Mouse (Mus musculus) kidney, adult 2 months (tissue): ENCODE measurements around the gene Dydc1.

Experiments
- CTCF ChIP-seq: fragments of 200-500 bp; conservative IDR thresholded peaks from 2 replicates; pipeline ENCODE4 v1.5.1; 2011; ENCODE audit warnings: low read depth, mild to moderate bottlenecking, control low read depth, low read length, moderate library complexity, mixed read lengths; ENCODE audit not compliant: insufficient read depth, insufficient read length
- POLR2A ChIP-seq: fragments of 200-500 bp; IDR thresholded peaks from one replicate; pipeline ENCODE4 v1.6.1; 2011; ENCODE audit warnings: low read depth, low read length, control low read depth

- TF ChIP-seq CTCF = no peak
- TF ChIP-seq POLR2A = no peak
Measured at GRCm38 (mm10) chr14:41070343-41070742, 2.4 kb upstream of the Dydc1 start.
